In the genomic region with DNA sequence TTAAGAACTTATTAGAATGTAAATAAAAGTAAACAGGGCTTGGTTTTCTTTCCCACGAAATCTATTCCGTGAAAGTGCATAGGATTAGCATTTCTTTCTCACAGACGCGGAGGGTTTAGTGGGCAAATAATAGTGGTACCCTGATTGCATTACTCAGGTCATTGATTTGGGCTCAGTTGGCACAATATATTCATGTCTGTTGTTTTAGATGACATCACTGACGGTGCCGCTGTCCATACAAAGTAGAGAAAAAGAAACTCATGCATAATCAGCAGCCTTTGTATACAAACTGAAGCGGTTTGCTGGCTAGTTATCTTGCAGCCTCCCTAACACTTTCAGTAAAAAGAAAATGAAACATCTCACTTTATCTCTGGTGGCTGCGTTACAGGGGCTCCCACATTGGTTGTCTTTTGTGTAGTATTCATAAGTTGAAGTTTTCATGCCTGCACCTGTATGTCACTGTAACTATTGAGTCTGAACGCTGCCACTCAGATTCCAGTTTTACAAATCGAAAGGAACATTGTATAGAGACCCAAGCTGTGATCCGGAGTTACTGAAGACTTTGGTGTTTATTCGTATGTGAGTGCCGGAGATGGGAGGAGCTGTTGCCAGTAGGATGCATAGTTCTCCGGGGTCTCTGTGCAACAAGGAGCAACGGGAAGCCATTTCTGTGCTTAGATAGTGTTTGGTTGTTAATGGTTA, we compare ENCODE assay signal across 1 mouse cellular context.
TF ChIP-seq lines count a peak whose summit lies in the region.

No protein-coding gene starts in this region.

TF ChIP-seq in CH12.LX, 34 proteins besides CTCF, POLR2A, EP300 and RAD21 (continued from another document):
- TF ChIP-seq RCOR1 (conservative IDR thresholded peaks at IDR 0.05; ENCODE audit: low read depth, low read length) (no peak), SIN3A (IDR thresholded peaks at IDR 0.05; ENCODE audit: low read length) (no peak), MEF2A (IDR thresholded peaks at IDR 0.05; ENCODE audit: borderline replicate concordance, low read depth, low read length) (no peak), MAFK (IDR thresholded peaks at IDR 0.05; ENCODE audit: insufficient replicate concordance, low read length) (no peak), IRF4 (IDR thresholded peaks at IDR 0.05; ENCODE audit: low read depth, low read length) (no peak), POLR2AphosphoS2 (IDR thresholded peaks at IDR 0.05; ENCODE audit: low read depth, low read length) (no peak), MYC (IDR thresholded peaks at IDR 0.05; ENCODE audit: low read depth, low read length) (no peak), NRF1 (IDR thresholded peaks at IDR 0.05; ENCODE audit: low read depth, low read length) (no peak), GABPA (IDR thresholded peaks at IDR 0.05; ENCODE audit: insufficient replicate concordance, low read depth, low read length) (no peak), ETS1 (conservative IDR thresholded peaks at IDR 0.05; ENCODE audit: low read depth, low read length) (no peak)
